Mouse (Mus musculus) heart, adult 9 months (tissue): ENCODE measurements around the gene Ddx19b.
A peak's percentile ranks its signal among the peaks of the same experiment; 100 is the strongest.
"Not testable (repeated sequence)": the region's sequence is repeated elsewhere in the genome, so short reads cannot be mapped to it uniquely, and the experiment has no call there.

Source experiments
- DNase-seq, 2 experiments: peaks; one replicate each; pipeline ENCODE4 v3.0.0; 2022; ENCODE audit warnings: low spot score in 2 of 2

Gene Ddx19b

GRCm38 (mm10) chr8:110965594-110965993 lies 66.0 kb downstream of the Ddx19b start:
- DNase-seq: peak; percentile 92 to 95

GRCm38 (mm10) chr8:110964666-110965065 lies 66.9 kb downstream of the Ddx19b start:
- no peak for DNase-seq

DNA sequence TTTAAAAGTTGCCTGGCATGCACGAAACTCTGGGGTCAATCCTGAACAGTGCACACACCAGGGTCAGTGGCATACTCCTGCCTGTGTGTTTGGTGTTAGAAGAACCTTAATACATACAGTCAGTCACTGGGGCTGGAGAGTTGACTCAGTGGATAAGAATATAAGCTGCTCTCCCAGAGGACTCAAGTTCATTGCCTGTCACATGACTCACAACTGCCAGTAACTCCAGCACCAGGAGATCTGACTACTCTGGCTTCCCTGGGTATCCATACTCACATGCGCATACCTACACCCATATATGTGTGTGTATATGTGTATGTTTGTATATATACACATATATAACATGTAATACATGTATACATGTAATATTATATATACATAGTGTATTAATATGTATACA lies 68.5 kb downstream of the Ddx19b start:
- no peak for DNase-seq

DNA sequence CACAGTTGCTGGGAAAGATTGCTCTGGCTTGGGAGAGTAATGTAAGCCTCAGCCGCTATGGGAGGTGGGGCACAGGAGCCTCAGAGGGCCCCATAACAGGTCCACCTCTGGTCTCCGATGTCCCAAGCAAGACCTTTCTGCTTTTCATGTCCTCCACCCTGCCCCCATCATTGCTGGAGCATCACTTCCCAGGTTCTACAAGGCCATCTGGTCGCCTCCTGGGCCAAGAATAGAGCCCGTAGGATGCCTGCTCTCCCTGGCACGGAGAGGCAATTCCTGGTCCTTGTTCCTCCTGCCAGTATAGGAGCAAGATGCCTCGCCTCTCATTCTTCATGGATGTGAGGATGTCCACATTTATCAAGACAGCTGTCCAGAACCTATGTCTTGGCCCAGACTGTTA lies 71.6 kb downstream of the Ddx19b start:
- no peak for DNase-seq

- DNase-seq: no peak
Observed at GRCm38 (mm10) chr8:110959071-110959780, 72.3 kb downstream of the Ddx19b start.

- not testable (repeated sequence) for DNase-seq
Observed at GRCm38 (mm10) chr8:110958553-110958952, 73.0 kb downstream of the Ddx19b start.

- no peak for DNase-seq
Observed at GRCm38 (mm10) chr8:110958135-110958534, 73.4 kb downstream of the Ddx19b start.

DNA sequence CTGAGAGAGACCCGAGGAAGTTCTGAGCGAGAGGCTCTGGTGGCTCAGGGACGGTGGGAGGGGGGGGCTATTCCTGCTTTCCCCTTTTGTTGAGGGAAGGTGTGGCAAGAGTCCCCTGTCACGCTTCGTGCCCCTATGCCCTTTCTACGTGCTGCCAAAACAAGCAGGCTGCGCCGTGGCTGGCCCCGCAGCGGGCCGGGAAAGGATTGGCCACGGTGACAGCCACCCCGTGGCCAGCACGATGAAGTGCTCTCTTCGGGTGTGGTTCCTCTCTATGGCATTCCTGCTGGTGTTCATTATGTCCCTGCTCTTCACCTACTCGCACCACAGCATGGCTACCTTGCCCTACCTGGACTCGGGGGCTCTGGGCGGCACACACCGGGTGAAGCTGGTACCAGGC lies 74.1 kb downstream of the Ddx19b start:
- no peak for DNase-seq

DNA sequence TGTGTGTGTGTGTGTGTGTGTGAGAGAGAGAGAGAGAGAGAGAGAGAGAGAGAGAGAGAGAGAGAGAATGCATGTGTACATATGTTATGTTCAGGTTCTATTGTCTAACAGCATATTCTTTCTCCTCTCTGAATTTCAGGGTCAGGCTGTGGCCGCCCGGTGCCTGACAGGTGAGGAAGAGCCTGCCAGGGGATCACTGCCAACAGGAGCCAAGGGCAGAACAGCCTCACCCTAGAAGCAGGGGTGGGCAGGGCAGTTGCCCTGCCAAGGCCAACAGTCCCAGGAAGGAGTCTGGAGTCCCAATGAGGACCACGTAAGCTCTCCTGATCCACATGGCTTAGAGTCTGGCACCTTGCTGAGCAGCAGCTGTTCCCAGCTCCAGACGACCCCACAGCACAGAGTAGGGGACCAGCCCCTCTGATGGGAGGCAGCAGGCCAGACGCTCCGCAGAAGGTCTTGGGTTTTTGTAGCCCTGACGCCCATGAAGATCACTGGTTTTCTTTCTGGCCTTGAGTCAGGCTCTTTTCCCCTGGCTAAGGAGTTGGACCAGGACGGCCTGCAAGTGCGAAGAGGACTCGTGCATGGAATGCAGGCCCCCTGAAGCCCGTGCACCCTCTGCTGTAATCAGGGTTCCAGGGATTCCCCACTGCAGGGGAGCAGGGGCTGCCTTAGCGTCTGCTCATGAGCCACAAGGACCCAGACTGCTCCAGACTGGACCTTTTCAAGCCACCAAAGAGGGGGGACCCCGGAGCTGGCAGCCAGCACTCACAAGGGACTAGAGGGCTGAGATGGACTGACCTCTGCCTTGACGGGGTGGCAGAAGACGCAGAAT lies 74.7 kb downstream of the Ddx19b start:
- no peak for DNase-seq

GRCm38 (mm10) chr8:110954776-110955175 lies 76.8 kb downstream of the Ddx19b start:
- no peak for DNase-seq
